Comparison of ENCODE assay signal across 20 mouse cellular contexts in genomic region chr9:76876020-76876419, GRCm38 (mm10).
"Had no signal": no experiment of that assay in that cellular context is flagged by ENCODE, and none has a peak within 500 bp of the region (broad histone marks: within the 10 kb centered on the region; RNA-seq: fewer than 3 reads in every experiment).

No protein-coding gene starts in this region.

- ATAC-seq: forebrain, embryonic 13.5 days; forebrain, embryonic 14.5 days; forebrain, embryonic 15.5 days; forebrain, embryonic 16.5 days; forebrain, postnatal 0 days had no signal

- DNase-seq: cerebellum, adult 18-20 months; cerebellum, adult 2 months; cerebellum, adult 8-10 months; cerebellum, adult 9-10 months; cerebellum, adult 9-11 months; cerebellum, postnatal 10 days; cerebellum, postnatal 14 days; cerebellum, postnatal 25 days; embryo, embryonic 11 days; forebrain, postnatal 0 days; gastrocnemius, adult 2 months; gastrocnemius, postnatal 10 days; gastrocnemius, postnatal 14 days; gastrocnemius, postnatal 25 days; gastrocnemius, postnatal 36 days; heart, adult 2 months had no signal
